Mouse (Mus musculus) skeletal muscle tissue, adult 2 months (tissue): ENCODE measurements around the gene Olfr705.
"Not testable (repeated sequence)": the region's sequence is repeated elsewhere in the genome, so short reads cannot be mapped to it uniquely, and the experiment has no call there.

Source experiments
- DNase-seq: peaks from one replicate; pipeline ENCODE4 v3.0.0-alpha.2; 2012; ENCODE audit warnings: low read depth, low spot score

Olfr705 gene

GRCm38 (mm10) chr7:106876791-106877190 lies at the start of gene Olfr705:
Gene Olfr705 (minus strand): TSS chr7:106876891.
- DNase-seq, result no peak

DNA sequence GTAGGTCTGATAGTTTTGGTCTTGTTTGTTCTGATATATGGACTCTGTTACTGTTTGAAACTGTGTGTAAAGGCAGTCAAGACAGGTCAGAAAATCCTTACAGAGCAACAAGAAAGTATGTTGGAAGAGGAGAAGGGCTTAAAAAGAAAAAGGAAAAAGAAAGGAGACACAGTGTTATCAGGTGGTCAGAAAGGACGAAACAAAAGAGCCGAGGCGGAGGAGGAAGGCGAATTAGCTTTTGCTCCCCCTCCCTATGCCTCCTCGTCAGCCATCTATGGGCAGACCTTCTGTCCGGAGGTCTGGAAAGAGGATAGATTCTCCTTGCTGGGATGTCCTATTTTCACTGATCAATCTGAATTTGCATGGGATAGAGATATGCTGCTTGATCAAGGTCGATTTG lies 44.3 kb upstream of the Olfr705 start:
- DNase-seq, result not testable (repeated sequence)

DNA sequence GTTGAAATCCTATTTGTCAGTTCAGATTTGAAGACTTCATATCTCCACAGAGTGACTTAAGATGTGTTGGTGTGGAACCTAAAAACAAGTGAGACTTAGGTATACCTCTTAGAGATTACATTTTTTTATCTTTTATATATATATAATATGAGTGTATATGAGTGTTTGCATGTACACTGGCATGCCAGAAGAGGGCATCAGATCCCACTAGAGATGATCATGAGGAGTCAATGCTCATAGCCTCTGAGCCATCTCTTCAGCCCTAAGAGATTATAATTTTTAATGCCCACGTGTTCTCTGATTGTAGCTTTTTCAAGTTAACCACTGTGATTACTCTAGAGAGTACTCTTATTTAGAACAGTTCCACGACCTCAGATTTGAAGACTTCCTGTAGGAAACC lies 31.0 kb upstream of the Olfr705 start, which contains the start of gene Olfr1532-ps1:
Gene Olfr1532-ps1, plus strand, starts transcription at position 326 of the 400 bp plus-strand sequence.
- DNase-seq, result no peak

- DNase-seq, result not testable (repeated sequence)
Measured at GRCm38 (mm10) chr7:106901141-106901540, 24.4 kb upstream of the Olfr705 start, which contains the start of gene Olfr707. Gene Olfr707 (minus strand): TSS chr7:106901241.

DNA sequence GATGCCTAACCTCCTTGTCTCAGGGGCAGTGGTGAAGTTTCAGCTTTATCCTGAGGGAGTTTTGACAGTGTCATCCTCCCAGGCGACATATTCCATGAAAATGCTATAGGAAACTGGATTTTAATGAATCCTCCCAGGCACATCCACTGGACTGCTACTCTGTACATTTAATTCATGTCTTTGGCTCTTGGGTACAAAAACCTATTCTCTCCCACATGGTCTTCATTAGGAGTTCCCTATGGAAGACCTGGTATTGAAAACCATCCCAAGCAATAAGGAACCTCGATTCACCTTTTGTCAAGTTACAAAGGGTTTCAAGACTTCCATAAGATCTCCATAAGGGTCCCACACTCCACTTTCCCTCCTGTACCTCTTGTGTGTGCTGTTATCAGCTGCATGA lies 11.4 kb upstream of the Olfr705 start, which contains the start of gene Olfr706:
Gene Olfr706, minus strand, starts transcription at position 101 of the 400 bp plus-strand sequence.
- DNase-seq, result no peak

DNA sequence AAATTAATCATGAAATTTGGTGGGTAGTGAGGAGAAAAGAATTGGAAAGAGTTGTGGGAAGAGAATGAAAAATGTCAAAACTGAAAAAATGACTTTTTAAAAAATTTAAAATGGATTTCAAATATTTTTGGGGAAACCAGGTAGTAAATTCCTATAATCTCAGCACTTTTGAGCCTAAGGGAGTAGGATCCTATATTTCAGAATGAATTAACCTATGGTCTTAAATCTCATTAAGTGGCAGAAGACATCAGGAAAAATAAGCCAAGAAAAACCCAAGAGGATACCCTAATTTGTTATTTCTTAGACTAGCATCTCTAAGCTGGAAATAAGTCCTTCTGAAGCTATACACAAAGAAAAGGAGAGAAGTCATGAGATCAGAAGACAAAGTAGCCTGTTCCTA lies 13.8 kb downstream of the Olfr705 start, which contains the start of gene Olfr704:
Gene Olfr704, plus strand, starts transcription at position 301 of the 400 bp plus-strand sequence.
- no peak for DNase-seq

DNA sequence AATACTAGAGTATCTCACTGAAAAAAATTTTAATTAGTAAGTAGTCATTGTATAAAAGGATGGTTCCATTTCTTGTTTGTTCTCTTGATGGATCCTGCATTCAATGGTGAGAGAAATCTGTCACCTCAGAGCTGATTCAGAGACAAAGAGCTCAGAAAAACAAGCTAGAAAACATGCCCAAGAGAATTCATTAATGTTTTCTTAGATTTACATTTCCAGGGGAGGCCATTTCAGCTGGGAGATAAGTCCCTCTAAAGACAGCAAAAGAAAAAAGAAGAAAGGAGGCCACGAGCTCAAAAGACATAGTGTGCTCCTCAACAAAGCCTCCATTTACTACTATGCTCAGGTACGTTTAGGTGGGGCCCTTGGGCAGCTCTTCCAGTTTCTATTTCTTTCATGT lies 33.6 kb downstream of the Olfr705 start, which contains the start of gene Olfr703:
Gene Olfr703, plus strand, starts transcription at position 301 of the 400 bp plus-strand sequence.
- no peak for DNase-seq

DNA sequence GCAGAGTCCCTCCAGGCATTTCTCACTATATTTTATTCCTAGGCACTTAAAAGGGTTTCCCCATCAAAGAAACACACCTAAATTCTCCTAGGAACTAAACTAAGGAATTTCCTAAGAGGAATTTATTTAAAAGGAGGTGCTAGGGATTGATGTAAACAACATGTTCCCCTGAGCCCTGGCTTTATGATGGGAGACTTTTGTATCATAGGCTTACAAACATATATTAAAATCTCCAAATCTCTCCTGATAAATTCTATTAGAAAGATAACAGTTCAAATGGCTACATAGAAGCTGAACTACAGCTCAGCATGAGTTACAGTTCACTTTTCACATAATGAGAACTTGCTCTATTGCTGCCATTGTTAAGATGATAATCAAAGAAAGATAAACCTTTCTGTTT lies 42.9 kb downstream of the Olfr705 start, which contains the start of gene Olfr702:
Gene Olfr702, minus strand, starts transcription at position 101 of the 400 bp plus-strand sequence.
- DNase-seq, result no peak
